Mouse (Mus musculus) heart, adult 11 months (tissue): ENCODE measurements around the gene Phykpl.
A peak's percentile ranks its signal among the peaks of the same experiment; 100 is the strongest.

Experiments used
- DNase-seq: peaks from one replicate; pipeline ENCODE4 v3.0.0; 2022

The Phykpl gene

GRCm38 (mm10) chr11:51584431-51585248 is at the start of gene Phykpl:
Phykpl (plus strand) TSS chr11:51584757.
- DNase-seq: peak; percentile 100

GRCm38 (mm10) chr11:51538388-51538787 is 46.2 kb upstream of the Phykpl start:
- DNase-seq: no peak

DNA sequence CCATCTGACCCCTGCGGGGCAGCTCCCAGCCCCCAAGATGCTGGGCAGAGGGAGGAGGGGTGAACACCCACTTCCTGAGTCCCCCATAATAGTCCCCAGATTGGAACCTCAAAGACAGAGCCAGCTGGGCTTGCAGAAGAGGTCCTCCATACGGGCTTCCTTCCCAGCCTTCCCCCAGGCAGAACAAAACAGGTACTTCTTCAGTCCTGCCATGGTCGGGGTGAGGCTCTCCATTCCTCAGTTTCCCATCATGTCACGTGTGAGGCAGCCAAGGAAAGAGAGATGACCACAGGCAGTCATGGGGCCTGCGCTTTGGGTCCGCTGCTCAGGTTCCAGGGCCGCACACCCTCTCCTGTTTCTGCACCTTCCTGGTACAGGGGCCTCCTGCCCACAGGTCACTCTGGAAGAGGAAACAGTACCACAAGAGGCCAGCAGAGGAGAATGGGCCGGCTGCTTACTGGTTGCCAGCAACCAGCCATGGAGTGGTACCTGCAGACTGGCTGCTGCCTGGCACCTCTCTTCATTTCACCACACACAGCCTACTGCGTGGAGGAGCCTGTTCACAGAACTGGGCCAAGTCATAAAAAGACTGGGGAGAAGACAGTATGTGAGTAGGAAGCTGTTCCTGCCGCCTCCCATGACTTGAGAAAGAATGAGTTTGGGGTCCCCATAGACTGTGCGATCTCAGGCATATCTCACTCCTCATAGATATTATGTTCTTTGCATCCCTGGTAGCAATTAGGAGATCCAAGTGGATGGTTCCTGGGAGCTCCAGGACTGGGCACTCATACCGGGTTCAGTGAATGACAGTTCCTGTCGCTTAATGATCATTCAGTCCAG is 45.4 kb upstream of the Phykpl start:
- DNase-seq: peak; percentile 91

- DNase-seq: peak; percentile 99
Observed at GRCm38 (mm10) chr11:51539759-51540282, 44.7 kb upstream of the Phykpl start.

- DNase-seq: no peak
Observed at GRCm38 (mm10) chr11:51542424-51542823, 42.1 kb upstream of the Phykpl start.

- DNase-seq: peak; percentile 81
Observed at GRCm38 (mm10) chr11:51543487-51544050, 41.0 kb upstream of the Phykpl start.

GRCm38 (mm10) chr11:51544413-51544812 is 40.1 kb upstream of the Phykpl start:
- DNase-seq: peak; percentile 68

GRCm38 (mm10) chr11:51545811-51546210 is 38.7 kb upstream of the Phykpl start:
- no peak for DNase-seq

DNA sequence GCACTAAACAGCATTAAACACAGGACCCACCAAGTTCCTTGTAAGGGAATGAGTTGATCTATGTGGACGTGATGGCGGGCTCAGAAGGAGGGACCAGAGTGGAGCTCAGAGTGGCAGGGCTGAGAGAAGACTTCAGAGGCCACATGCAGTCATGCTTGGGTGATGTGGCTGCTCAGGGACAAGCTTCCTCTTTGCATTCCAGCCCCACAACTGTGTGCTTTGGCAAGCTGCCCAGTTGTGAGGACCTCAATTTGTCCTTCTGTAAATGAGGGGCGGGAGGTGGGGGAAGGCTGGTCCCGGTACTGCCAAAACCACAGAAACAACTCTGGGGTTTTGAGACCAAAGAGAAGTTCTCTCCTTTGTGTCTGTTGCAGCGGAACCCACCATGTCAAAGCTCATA is 33.3 kb upstream of the Phykpl start:
- DNase-seq: no peak

DNA sequence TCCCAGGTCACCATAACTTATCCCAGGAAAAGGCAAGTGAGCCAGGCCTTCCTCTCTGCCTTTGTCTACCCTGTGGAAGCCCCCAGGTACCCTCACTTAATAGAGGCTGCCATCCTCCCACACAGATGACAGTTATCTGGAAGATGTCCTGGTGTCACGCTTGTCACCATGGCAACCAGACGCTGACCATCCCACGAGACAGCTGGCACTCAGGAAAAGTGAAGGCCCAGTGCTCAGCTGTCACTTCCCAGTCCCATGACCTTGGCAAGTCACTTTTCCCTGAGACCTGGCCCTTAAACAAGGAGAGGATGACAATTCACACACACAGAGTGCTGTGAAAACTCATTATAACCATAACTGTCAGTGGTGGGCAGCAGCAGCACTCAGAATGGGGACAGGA is 32.5 kb upstream of the Phykpl start:
- DNase-seq: peak; percentile 82

DNA sequence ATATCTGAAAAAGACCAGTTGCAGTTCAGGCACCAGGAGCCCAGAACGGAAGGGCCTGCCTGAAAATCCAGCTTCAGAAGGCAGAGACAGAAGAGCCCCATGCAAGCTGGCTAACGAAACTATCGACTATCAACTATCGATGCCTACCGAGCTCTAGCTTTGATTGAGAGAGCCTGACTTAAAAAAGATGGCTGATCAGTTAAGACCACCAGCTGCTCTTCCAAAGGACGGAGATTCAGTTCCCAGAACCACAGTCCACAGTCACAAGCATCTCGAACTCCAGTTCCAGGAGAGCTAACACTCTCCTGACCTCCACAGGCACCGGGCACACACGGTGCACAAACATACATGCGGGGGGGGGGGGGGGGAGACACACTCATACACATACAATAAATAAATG is 30.0 kb upstream of the Phykpl start:
- DNase-seq: peak; percentile 61

- peak; percentile 75 for DNase-seq
Observed at GRCm38 (mm10) chr11:51555066-51555465, 29.5 kb upstream of the Phykpl start.

DNA sequence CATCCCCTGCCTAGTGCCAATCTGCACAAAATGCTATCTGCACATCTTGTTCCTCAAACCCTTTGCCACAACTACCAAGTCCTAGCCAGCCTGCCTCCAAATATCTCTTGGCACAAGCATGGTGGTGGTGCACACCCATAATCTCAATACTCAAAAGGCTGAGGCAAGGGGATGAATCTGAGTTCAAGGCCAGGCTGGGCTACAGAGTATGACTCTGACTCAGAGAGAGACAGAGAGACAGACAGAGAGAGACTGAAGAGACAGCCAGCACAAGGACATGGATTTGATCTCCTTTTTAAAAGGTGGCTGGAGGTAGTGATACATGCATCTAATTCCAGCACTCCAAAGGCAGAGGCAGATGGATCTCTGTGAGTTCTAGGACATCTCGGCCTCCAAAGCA is 21.3 kb upstream of the Phykpl start:
- no peak for DNase-seq

GRCm38 (mm10) chr11:51565062-51565461 is 19.5 kb upstream of the Phykpl start:
- peak; percentile 93 for DNase-seq

DNA sequence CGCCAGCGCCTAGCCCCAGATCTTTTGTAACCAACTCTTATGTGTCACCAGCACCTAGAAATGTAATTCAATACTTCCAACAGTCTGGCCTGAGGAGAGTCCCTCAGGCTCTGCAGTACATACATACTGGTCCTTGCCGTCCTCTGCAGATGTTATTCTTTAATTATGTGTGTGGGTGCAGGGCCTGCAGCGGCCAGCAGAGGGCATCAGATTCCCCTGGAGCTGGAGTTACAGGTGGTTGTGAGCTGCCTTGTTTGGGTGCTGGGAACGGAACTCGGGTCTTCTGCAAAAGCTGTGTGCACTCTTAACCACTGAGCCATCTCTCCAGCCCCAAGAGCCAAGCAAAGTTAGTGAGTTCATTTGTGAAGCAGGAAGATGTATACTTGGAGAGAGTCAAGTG is 18.6 kb upstream of the Phykpl start:
- DNase-seq: no peak

DNA sequence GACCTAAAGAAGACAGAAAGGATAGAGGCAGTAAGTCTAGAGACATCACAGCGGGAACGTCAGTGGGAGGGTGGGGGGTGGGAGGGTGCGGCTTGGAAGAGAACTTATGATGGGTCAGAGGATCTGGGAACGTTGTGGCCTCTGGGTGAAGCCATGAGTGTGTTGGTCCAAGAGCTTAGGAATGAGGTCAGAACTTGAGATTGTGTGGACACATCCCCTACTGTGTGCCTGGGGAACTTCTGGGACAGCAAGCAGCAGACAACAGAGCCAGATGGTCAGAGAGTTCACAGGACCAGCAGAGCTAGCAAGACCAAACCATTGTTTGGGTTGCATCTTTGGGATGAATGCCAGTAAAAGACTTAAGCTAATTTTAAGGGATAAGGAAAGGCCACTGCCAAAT is 15.8 kb upstream of the Phykpl start:
- peak; percentile 92 for DNase-seq

DNA sequence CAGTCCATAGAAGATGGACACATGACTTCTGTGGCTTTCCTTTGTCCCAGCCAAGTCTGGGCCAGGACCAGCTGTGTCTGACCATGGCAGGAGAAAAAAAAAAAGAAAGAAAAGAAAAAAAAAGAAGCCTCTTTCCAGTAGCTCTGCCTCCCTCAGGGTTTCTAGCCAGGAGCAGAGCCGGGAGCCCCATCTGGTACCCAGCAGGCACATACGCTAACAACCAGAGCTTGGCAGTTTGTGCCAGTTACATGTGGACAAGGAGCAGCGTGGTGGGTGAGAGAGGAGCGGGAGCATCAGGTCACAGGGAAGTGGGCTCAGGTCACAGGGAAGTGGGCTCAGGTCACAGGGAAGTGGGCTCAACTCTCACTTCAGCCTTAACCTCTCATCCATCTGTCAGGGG is 8.1 kb upstream of the Phykpl start:
- DNase-seq: no peak

DNA sequence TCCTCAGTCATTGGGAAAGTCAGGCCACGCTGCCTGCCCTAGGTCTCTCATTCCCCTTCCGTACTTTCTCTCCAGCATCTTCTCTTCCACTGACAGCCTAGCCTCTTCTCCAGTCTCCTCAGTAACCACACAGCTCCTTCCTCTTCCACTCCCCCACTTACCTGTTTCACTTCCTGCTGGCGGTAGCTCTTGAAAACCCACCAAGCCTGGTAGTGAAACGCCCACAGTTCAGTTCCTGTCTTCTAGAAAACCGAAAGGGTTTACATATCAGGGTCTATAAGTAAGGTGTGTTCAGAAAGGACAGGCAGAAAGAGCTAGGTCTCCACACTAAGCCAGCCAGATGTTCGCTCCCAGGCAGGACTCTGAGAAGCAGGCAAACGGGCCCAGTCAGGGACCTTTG is 7.0 kb upstream of the Phykpl start:
- no peak for DNase-seq

DNA sequence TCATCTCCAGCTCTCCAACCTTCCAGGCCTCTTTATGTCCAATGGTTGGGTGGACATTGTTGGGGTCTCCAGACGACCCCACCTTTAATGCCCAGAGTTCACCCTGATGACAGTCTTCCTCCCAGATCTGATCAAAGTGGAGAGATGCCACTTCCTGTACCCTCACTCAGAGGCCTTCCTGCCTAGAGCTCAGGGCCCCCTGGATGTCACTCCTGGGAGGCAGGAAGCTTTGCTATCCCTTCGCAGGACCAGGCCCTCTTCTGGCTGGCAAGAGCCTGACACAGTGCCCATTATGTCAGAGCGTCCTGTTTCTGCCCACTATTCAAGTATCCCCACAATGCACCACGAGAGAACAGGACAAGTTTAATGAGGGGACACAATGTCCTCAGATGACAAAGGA is 5.5 kb upstream of the Phykpl start:
- no peak for DNase-seq

DNA sequence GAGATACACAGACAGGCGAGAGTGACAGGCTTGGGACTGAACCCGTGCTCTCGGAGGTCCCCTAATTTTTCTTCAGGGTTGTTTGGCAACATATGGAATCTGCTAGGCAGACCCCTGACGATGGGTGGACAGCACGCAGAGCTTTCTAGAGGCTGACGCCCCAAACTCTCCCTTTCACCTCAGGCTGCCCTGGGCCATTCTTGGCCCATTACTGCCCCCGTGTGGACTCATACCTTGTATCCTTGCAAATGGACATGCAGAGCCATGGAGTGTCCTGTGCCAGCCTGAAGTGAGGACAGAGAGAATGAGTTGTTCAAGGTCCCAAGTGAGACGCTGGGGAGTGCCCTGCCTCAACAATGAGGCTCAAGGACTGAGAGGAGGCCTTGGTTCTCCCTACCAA is 1.8 kb upstream of the Phykpl start:
- peak; percentile 96 for DNase-seq

DNA sequence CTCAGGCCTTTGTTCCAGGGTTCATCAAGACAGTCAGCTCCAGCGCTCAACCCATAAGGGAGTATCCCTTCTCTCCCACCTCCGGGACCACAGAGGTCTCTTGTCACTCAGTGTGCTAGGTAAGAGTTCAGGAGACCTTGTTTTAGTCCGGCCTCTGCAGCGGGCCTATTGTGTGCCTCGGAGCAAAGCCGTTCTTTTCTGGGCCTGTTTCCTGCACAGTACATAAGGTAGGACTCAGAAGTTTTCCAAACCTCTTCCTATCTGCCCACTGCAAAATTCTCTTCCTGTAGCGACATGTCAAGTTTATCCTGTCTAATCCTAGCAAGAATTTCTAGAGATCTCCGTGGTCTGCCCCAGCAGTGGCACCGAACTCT is 513 bp upstream of the Phykpl start:
- DNase-seq: peak; percentile 94

- peak; percentile 90 for DNase-seq
Observed at GRCm38 (mm10) chr11:51585608-51586252, 1.2 kb downstream of the Phykpl start.

DNA sequence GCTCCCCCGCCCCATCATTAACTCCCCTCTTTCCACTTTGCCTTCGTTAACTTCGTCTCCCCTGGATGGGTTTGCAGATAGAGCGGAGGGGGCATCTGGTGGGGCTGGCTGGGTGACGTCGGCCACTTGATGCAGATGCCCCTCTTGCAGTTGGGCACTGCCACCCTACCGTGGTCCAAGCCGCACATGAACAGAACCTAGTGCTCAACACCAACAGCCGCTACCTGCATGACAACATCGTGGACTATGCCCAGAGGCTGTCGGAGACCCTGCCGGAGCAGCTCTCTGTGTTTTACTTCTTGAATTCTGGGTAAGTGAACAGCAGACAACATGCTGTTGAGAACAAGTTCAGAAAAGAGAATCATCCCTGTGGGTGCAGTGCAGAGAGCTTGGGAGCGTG is 1.9 kb downstream of the Phykpl start:
- peak; percentile 90 for DNase-seq
